Mouse (Mus musculus): ENCODE measurements around the gene Dennd1c. TPM values are rescaled to one million over a fixed set of nuclear protein-coding genes. Genes with fewer than 3 reads are reported as not detected.

The Dennd1c gene
- polyA plus RNA-seq, 1 experiment: 8.9 TPM

DNA sequence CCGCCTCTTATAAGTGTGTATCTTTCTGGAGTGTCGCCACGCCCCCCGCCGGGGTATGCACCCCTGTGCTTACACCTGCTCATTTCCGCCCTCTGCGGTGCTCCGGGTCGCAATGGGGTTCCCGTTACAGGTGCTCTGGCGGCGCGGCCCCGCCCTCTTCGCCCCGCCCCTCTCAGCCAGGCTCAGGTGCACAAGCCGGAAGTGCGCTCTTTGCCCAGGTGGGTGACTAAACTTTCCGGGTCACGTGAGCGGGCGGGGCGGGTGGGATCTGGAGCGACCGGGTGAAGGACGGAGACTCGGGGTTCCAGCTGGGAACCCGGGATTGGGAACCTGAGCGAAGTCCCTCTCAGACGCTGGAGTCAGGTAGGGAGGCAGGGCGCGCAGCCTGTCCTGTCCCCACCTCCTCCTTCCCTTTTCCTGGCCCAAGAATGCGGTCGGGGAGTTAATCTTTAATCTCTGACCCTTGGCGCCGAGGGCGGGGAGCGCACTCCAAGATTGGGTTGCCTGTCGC lies 16.2 kb downstream of the Dennd1c start:
- no peaks in the 10 kb centered on the region for H3K9me3 ChIP-seq (replicated peaks; ENCODE audit: control insufficient read depth, insufficient read depth, low read length, poor library complexity, severe bottlenecking)
- peak overlapping the region; percentile 84 for H3K9ac ChIP-seq (ENCODE audit: low read depth, poor library complexity, severe bottlenecking)
- 0 out of 2 replicates have a peak, but pooled peaks cover 2% of the 10 kb centered on the region for H3K36me3 ChIP-seq (ENCODE audit: control insufficient read depth, insufficient read depth, low read length, poor library complexity, severe bottlenecking)
- no peak overlapping the region for H3K27ac ChIP-seq (ENCODE audit: insufficient read depth, low read length)
- H3K4me1 ChIP-seq (ENCODE audit: control insufficient read depth, insufficient read depth, low read length): peaks cover 10% of the 10 kb centered on the region
- 0 out of 2 replicates have a peak, but pooled peaks have one; percentile 62 for TF ChIP-seq EP300 (IDR thresholded peaks at IDR 0.05; ENCODE audit: insufficient read depth, low read depth, low read length)
- TF ChIP-seq POLR2A (IDR thresholded peaks at IDR 0.05; ENCODE audit: insufficient read depth, low read length): no peak
- H3K27me3 ChIP-seq (ENCODE audit: control insufficient read depth, insufficient read depth, low read length, poor library complexity, severe bottlenecking): no peaks in the 10 kb centered on the region
- H3K4me3 ChIP-seq (ENCODE audit: low read depth, low read length): peak overlapping the region; percentile 91

DNA sequence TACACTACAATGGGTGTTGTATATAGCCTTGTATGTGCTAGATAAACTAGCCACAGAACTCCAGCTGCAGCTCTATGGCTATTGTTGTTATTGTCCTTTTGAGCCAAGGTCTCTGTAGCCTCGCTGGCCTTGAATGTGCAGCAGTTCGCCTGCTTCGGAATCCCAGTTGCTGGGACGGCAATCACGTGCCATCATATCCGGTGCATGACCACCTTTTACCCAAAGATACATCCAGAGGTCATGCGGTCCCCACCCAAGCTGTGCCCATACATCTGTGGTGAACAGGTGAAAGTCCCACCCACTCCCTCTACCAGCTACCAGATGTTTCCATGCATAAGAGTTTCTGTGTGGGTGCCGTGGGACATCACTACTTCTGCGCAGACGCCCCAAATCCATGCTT lies 17.2 kb downstream of the Dennd1c start:
- TF ChIP-seq CTCF (IDR thresholded peaks at IDR 0.05; ENCODE audit: low read depth, low read length): no peak
- no peak for TF ChIP-seq POLR2A (IDR thresholded peaks at IDR 0.05; ENCODE audit: insufficient read depth, low read length)
- TF ChIP-seq EP300 (IDR thresholded peaks at IDR 0.05; ENCODE audit: insufficient read depth, low read depth, low read length): 0 out of 2 replicates have a peak, but pooled peaks have one; percentile 46
- no peak overlapping the region for H3K27ac ChIP-seq (ENCODE audit: insufficient read depth, low read length)
- no peaks in the 10 kb centered on the region for H3K27me3 ChIP-seq (ENCODE audit: control insufficient read depth, insufficient read depth, low read length, poor library complexity, severe bottlenecking)

DNA sequence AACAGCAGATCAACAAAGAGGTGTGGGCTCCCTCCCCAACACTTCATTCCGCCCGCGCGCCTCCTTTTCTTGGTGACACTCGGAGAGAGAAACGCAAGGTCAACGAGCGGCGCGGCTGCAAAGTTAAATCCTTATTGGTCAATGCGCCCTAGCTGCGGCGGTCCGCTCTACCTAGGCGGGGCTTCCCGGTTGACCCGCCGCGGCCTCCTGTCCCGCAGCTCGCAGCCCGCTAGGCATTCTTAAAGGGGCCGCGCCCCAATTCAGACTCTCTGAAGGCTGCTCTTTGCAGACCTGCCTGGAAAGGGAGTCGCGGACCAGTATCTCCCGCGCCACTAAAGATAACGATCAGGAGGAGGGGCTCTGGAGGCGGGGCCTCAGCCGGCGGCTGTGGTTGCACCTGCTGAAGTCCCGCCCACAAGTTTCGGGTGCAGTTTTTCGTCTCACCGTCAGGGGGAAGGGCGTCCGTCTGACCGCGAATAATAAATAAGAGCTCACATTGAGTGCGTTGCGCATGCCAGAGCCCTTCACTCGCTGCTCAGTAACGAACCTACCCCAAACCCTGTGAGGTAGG lies 18.0 kb downstream of the Dennd1c start:
- H3K9me3 ChIP-seq (replicated peaks; ENCODE audit: control insufficient read depth, insufficient read depth, low read length, poor library complexity, severe bottlenecking): no peaks in the 10 kb centered on the region
- H3K27me3 ChIP-seq (ENCODE audit: control insufficient read depth, insufficient read depth, low read length, poor library complexity, severe bottlenecking): no peaks in the 10 kb centered on the region
- peak; percentile 52 for TF ChIP-seq CTCF (IDR thresholded peaks at IDR 0.05; ENCODE audit: low read depth, low read length)
- peak; percentile 19; the same call in 1 of the 2 replicates for TF ChIP-seq EP300 (IDR thresholded peaks at IDR 0.05; ENCODE audit: insufficient read depth, low read depth, low read length)
- no peak for TF ChIP-seq POLR2A (IDR thresholded peaks at IDR 0.05; ENCODE audit: insufficient read depth, low read length)
- H3K9ac ChIP-seq (ENCODE audit: low read depth, poor library complexity, severe bottlenecking): peak overlapping the region; percentile 39; the same call in 1 of the 2 replicates
- H3K4me3 ChIP-seq (ENCODE audit: low read depth, low read length): peak overlapping the region; percentile 67
- H3K4me1 ChIP-seq (ENCODE audit: control insufficient read depth, insufficient read depth, low read length): peaks cover 7% of the 10 kb centered on the region
- peak overlapping the region; percentile 59; the same call in 1 of the 2 replicates for H3K27ac ChIP-seq (ENCODE audit: insufficient read depth, low read length)
- no peaks in the 10 kb centered on the region for H3K36me3 ChIP-seq (ENCODE audit: control insufficient read depth, insufficient read depth, low read length, poor library complexity, severe bottlenecking)

More for the DNA sequence above, 17.2 kb downstream of the Dennd1c start:
- Histone ChIP-seq H3K36me3 (ENCODE audit: control insufficient read depth, insufficient read depth, low read length, poor library complexity, severe bottlenecking) (0 out of 2 replicates have a peak, but pooled peaks cover 2% of the 10 kb centered on the region), H3K4me3 (ENCODE audit: low read depth, low read length) (0 out of 2 replicates have a peak overlapping the region, but pooled peaks have one; percentile 9), H3K4me1 (ENCODE audit: control insufficient read depth, insufficient read depth, low read length) (peaks cover 7% of the 10 kb centered on the region), H3K9ac (ENCODE audit: low read depth, poor library complexity, severe bottlenecking) (no peak overlapping the region), H3K9me3 (replicated peaks; ENCODE audit: control insufficient read depth, insufficient read depth, low read length, poor library complexity, severe bottlenecking) (no peaks in the 10 kb centered on the region)

DNA sequence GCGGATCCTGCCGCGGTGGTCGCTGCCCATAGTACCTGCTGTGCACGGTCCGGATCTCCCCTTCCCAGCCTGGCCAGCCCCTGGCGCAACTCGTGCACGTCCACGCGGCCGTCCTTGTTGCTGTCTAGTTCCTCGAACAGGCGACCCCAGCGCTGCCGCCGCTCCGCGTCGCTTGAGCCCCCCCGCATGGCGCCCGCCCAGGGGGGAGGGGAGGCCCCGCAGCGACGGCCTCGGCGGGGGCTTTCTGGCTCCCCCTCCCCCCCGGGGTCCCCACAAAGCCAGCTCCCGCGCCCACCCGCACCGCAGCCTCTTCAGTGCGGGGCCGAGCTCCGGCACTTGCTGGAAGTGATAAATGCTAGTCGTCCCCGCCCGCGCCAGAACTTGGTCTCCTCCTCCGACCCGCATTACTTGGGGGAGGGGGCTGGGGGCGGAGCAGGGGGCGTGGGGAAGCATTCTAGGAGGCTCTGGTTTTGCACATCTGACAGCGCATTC lies 18.8 kb downstream of the Dennd1c start, which contains the start of gene Slc25a23:
Slc25a23 (minus strand) TSS at position 378 of the 492 bp plus-strand sequence.
- Histone ChIP-seq H3K4me3 (ENCODE audit: low read depth, low read length) (peak within 1 kb of the TSS; percentile 67), H3K9me3 (replicated peaks; ENCODE audit: control insufficient read depth, insufficient read depth, low read length, poor library complexity, severe bottlenecking) (no peaks in the 10 kb centered on the region), H3K27ac (ENCODE audit: insufficient read depth, low read length) (peak within 1 kb of the TSS; percentile 59; the same call in 1 of the 2 replicates), H3K36me3 (ENCODE audit: control insufficient read depth, insufficient read depth, low read length, poor library complexity, severe bottlenecking) (no peaks in the 10 kb centered on the region), H3K9ac (ENCODE audit: low read depth, poor library complexity, severe bottlenecking) (peak within 1 kb of the TSS; percentile 39), H3K4me1 (ENCODE audit: control insufficient read depth, insufficient read depth, low read length) (peaks cover 7% of the 10 kb centered on the region), H3K27me3 (ENCODE audit: control insufficient read depth, insufficient read depth, low read length, poor library complexity, severe bottlenecking) (no peaks in the 10 kb centered on the region)
- TF ChIP-seq POLR2A (IDR thresholded peaks at IDR 0.05; ENCODE audit: insufficient read depth, low read length) (no peak), EP300 (IDR thresholded peaks at IDR 0.05; ENCODE audit: insufficient read depth, low read depth, low read length) (no peak), CTCF (IDR thresholded peaks at IDR 0.05; ENCODE audit: low read depth, low read length) (no peak)

DNA sequence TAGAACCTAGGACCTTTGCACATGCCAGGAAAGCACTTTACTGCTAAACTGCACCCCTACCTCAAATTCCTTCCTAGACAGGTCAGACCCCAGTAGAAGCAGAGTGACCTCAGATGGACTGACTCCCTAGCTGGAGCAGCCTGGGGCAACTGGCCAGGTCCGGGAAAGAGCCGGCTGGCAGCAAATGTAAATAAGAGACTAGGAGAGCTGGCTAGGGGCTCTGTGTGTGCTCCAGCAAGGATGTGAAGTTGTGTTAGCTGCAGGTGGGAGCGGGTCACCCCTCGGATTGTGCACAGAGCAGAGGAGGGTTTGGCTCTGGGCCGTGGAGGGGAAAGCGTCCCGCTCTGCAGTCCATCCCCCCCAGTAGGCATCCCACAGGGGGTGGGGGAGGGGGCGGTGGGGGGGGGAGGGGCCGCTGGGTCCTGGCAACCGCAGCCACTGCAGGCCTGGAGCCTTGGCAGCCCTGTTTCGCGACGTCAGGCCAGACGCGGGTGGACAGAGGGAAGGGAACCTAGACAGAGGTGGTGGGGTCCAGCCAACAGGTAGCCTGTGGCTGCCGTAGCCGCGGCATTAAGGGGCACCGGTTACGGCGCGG lies 19.3 kb downstream of the Dennd1c start, which contains the start of gene Crb3:
Crb3 (plus strand) TSS at position 215 of the 595 bp plus-strand sequence.
- Histone ChIP-seq H3K4me3 (ENCODE audit: low read depth, low read length) (peak within 1 kb of the TSS; percentile 67), H3K4me1 (ENCODE audit: control insufficient read depth, insufficient read depth, low read length) (peaks cover 7% of the 10 kb centered on the region), H3K27ac (ENCODE audit: insufficient read depth, low read length) (no peak within 1 kb of the TSS), H3K9ac (ENCODE audit: low read depth, poor library complexity, severe bottlenecking) (peak within 1 kb of the TSS; percentile 39), H3K36me3 (ENCODE audit: control insufficient read depth, insufficient read depth, low read length, poor library complexity, severe bottlenecking) (no peaks in the 10 kb centered on the region), H3K9me3 (replicated peaks; ENCODE audit: control insufficient read depth, insufficient read depth, low read length, poor library complexity, severe bottlenecking) (no peaks in the 10 kb centered on the region), H3K27me3 (ENCODE audit: control insufficient read depth, insufficient read depth, low read length, poor library complexity, severe bottlenecking) (no peaks in the 10 kb centered on the region)
- TF ChIP-seq POLR2A (IDR thresholded peaks at IDR 0.05; ENCODE audit: insufficient read depth, low read length): no peak
- no peak for TF ChIP-seq CTCF (IDR thresholded peaks at IDR 0.05; ENCODE audit: low read depth, low read length)
- no peak for TF ChIP-seq EP300 (IDR thresholded peaks at IDR 0.05; ENCODE audit: insufficient read depth, low read depth, low read length)

All from ES-Bruce4 (cell line).